Mouse (Mus musculus): ENCODE measurements around the gene Gja5.

DNA sequence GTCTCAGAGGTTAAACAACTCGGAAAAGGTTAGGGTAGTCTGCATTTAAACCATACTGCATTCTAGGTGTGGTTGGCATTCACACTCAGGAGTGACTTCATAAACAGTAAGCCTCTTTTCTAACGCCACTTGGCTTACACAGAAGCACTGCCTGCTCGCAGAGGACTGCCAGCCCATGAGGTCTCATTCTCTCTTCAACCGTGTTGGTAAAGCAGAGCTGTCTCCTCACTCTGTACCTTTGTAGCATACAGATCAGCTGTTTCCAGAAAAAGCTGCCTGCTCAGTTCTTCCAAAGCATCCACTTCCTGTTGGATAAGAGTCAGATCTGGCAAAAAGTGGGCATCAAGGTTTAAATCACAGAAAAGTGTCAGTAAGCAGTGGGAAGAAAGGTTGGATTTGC is 24.1 kb upstream of the Gja5 start:
- TF ChIP-seq CTCF (IDR thresholded peaks at IDR 0.05; ENCODE audit: extremely low read depth, insufficient read depth, low read length) (no peak), POLR2A (IDR thresholded peaks at IDR 0.05; ENCODE audit: extremely low read depth, insufficient read depth, low read length) (no peak)
